Mouse (Mus musculus): Measurements from ENCODE around the gene Rab3d. TPM values are rescaled to one million over a fixed set of nuclear protein-coding genes. Genes with fewer than 3 reads are reported as not detected.
"Not testable (repeated sequence)": the region's sequence is repeated elsewhere in the genome, so short reads cannot be mapped to it uniquely, and the experiment has no call there.

The Rab3d gene
- polyA plus RNA-seq, 1 experiment = 48.9 TPM

DNA sequence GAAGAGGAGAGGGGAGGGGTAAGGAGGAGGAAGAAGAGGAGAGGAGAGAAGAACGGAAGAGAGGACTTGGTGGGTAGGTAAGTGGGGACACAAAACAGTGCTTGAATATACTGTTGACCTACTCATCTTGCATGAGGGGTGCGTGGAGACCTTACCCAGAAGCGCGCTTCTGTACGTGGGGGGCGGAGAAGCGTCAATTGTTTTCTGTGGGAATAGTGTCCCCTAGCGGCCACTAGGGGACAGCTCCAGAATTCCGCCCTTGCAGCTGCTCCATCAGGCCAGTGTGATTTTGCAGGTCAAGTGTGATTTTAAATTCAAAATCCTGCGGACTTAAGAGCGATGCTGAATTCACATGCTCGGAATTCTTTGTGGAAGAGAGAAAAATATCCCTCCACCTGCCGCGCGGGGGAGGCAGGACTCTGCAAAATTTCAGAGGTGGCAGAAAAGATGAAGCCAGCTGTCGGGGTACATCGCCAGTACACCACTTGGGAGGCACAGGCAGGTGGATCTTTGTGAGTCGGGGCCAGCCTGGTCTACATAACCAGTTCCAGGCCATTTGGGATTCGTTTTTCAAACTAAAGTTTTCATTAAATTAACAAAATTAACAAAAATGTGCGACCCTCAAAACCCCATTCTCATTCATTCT, 47.0 kb downstream of the Rab3d start:
- H3K36me3 ChIP-seq (ENCODE audit: control insufficient read depth, insufficient read depth, low read length) = no peaks in the 10 kb centered on the region
- no peaks in the 10 kb centered on the region for H3K4me1 ChIP-seq (ENCODE audit: control insufficient read depth, insufficient read depth, insufficient read length, low read length)
- H3K27me3 ChIP-seq (ENCODE audit: control insufficient read depth, insufficient read depth, low read length) = peaks cover 4% of the 10 kb centered on the region; the same call in 1 of the 2 replicates
- H3K4me3 ChIP-seq (ENCODE audit: low read depth, low read length) = no peak overlapping the region
- WGBS = 16% methylated on average over 20 of the region's 20 CpGs
- no peak overlapping the region for H3K27ac ChIP-seq (ENCODE audit: insufficient read depth, low read depth, low read length)
- no peak for TF ChIP-seq POLR2A (IDR thresholded peaks at IDR 0.05; ENCODE audit: low read depth, low read length)
- peak; percentile 94 for TF ChIP-seq CTCF (IDR thresholded peaks at IDR 0.05; ENCODE audit: extremely low read depth, insufficient read length, insufficient replicate concordance, low read depth, low read length)

- WGBS = 53% methylated on average over 7 of the region's 7 CpGs
- not testable (repeated sequence) for H3K36me3 ChIP-seq (ENCODE audit: control insufficient read depth, insufficient read depth, low read length); H3K4me1 ChIP-seq (ENCODE audit: control insufficient read depth, insufficient read depth, insufficient read length, low read length); H3K27me3 ChIP-seq (ENCODE audit: control insufficient read depth, insufficient read depth, low read length); H3K4me3 ChIP-seq (ENCODE audit: low read depth, low read length); H3K27ac ChIP-seq (ENCODE audit: insufficient read depth, low read depth, low read length)
- TF ChIP-seq CTCF (IDR thresholded peaks at IDR 0.05; ENCODE audit: extremely low read depth, insufficient read length, insufficient replicate concordance, low read depth, low read length) = peak; percentile 38; the same call in 1 of the 2 replicates
These were observed 48.7 kb downstream of the Rab3d start for GRCm38 (mm10) chr9:21869290-21869689.

- Histone ChIP-seq H3K27ac (ENCODE audit: insufficient read depth, low read depth, low read length) (no peak overlapping the region), H3K4me1 (ENCODE audit: control insufficient read depth, insufficient read depth, insufficient read length, low read length) (no peaks in the 10 kb centered on the region), H3K36me3 (ENCODE audit: control insufficient read depth, insufficient read depth, low read length) (no peaks in the 10 kb centered on the region), H3K4me3 (ENCODE audit: low read depth, low read length) (no peak overlapping the region), H3K27me3 (ENCODE audit: control insufficient read depth, insufficient read depth, low read length) (peaks cover 4% of the 10 kb centered on the region; the same call in 1 of the 2 replicates)
- TF ChIP-seq POLR2A (IDR thresholded peaks at IDR 0.05; ENCODE audit: low read depth, low read length) (no peak), CTCF (IDR thresholded peaks at IDR 0.05; ENCODE audit: extremely low read depth, insufficient read length, insufficient replicate concordance, low read depth, low read length) (no peak)
- 94% methylated on average over 3 of the region's 3 CpGs for WGBS
These were observed 50.3 kb downstream of the Rab3d start for GRCm38 (mm10) chr9:21867726-21868125.

DNA sequence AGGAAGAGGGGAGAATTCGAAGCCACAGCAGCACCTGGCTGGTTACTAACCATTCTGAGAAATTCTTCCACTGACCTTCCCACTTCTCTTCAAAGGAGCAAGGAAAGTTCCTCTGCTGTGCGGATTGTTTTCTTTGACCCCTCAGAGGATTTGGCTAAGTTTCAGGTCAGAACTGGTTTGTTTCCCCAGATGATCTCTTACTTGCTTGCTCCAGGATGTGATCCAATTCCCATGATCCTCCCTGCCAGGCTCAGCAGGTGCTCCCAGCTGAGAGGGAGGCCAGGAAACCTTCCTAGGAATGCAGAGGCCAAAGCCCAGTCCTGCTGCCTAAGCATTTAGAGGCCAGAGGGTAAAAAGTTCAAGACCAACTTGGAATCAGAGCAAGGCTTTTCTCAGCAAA, 51.4 kb downstream of the Rab3d start:
- TF ChIP-seq CTCF (IDR thresholded peaks at IDR 0.05; ENCODE audit: extremely low read depth, insufficient read length, insufficient replicate concordance, low read depth, low read length) = no peak
- TF ChIP-seq POLR2A (IDR thresholded peaks at IDR 0.05; ENCODE audit: low read depth, low read length) = no peak
- Histone ChIP-seq H3K4me1 (ENCODE audit: control insufficient read depth, insufficient read depth, insufficient read length, low read length) (no peaks in the 10 kb centered on the region), H3K27ac (ENCODE audit: insufficient read depth, low read depth, low read length) (no peak overlapping the region), H3K4me3 (ENCODE audit: low read depth, low read length) (no peak overlapping the region), H3K27me3 (ENCODE audit: control insufficient read depth, insufficient read depth, low read length) (0 out of 2 replicates have a peak, but pooled peaks cover 2% of the 10 kb centered on the region), H3K36me3 (ENCODE audit: control insufficient read depth, insufficient read depth, low read length) (no peaks in the 10 kb centered on the region)
- 26% methylated on average over 2 of the region's 2 CpGs for WGBS

DNA sequence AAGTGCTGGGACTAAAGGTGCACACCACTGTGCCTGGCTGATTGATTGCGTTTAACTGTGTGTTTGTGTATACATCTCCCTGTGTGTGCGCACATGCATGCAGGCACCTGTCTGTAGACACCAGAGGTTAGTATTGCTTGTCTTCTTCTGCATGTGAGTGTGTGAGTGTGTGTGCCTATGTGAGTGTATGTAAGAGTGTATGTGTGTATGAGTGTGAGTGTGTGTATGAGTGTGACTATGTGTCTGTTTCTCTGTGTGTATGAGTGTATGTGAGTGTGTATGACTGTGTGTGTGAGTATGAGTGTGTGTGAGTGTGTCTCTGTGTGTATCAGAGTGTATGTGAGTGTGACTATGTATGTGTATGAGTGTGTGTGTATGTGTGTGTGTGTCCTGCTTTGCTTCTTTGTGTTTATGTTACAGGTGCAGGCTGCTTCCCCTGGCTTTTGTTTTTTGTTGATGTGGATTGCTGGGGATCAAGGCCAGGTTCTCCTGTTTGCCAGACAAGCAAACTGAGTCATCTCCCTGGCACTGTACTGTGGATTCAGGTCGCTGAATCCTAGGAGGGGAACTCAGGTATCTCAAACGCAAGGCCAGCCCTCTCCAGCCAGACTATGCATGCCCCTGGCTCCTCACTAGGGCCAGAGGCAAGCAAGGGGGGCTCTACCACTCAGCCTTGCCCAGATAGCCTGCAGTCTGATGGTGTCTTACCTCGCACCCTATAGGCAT, 52.2 kb downstream of the Rab3d start:
- H3K27ac ChIP-seq (ENCODE audit: insufficient read depth, low read depth, low read length) = no peak overlapping the region
- H3K27me3 ChIP-seq (ENCODE audit: control insufficient read depth, insufficient read depth, low read length) = no peaks in the 10 kb centered on the region
- H3K4me3 ChIP-seq (ENCODE audit: low read depth, low read length) = no peak overlapping the region
- H3K4me1 ChIP-seq (ENCODE audit: control insufficient read depth, insufficient read depth, insufficient read length, low read length) = no peaks in the 10 kb centered on the region
- 80% methylated on average over 5 of the region's 5 CpGs for WGBS
- TF ChIP-seq POLR2A (IDR thresholded peaks at IDR 0.05; ENCODE audit: low read depth, low read length) (no peak), CTCF (IDR thresholded peaks at IDR 0.05; ENCODE audit: extremely low read depth, insufficient read length, insufficient replicate concordance, low read depth, low read length) (no peak)
- H3K36me3 ChIP-seq (ENCODE audit: control insufficient read depth, insufficient read depth, low read length) = no peaks in the 10 kb centered on the region

- no peaks in the 10 kb centered on the region for H3K36me3 ChIP-seq (ENCODE audit: control insufficient read depth, insufficient read depth, low read length)
- H3K27me3 ChIP-seq (ENCODE audit: control insufficient read depth, insufficient read depth, low read length) = no peaks in the 10 kb centered on the region
- peaks cover 2% of the 10 kb centered on the region; the same call in 1 of the 2 replicates for H3K4me1 ChIP-seq (ENCODE audit: control insufficient read depth, insufficient read depth, insufficient read length, low read length)
- TF ChIP-seq CTCF (IDR thresholded peaks at IDR 0.05; ENCODE audit: extremely low read depth, insufficient read length, insufficient replicate concordance, low read depth, low read length) = no peak
- TF ChIP-seq POLR2A (IDR thresholded peaks at IDR 0.05; ENCODE audit: low read depth, low read length) = no peak
- H3K27ac ChIP-seq (ENCODE audit: insufficient read depth, low read depth, low read length) = no peak overlapping the region
- H3K4me3 ChIP-seq (ENCODE audit: low read depth, low read length) = no peak overlapping the region
- WGBS = 79% methylated on average over 1 of the region's 1 CpGs
These were observed 55.8 kb downstream of the Rab3d start for GRCm38 (mm10) chr9:21862181-21862580.

DNA sequence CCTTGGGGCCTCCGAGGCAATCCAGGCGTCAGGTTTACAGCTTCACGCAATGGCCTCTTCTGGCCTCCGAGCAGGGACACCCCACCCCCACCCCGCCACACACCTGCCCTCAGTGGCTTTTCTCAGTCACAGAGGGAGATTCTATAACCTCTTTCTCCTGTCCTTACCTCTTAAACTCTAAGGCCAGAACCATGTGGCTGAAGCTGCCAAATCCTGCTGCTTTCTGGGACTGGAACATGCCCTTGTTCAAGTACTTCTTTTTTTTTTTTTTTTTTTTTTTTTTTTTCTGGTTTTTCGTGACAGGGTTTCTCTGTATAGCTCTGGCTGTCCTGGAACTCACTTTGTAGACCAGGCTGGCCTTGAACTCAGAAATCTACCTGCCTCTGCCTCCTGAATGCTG, 57.6 kb downstream of the Rab3d start:
- H3K36me3 ChIP-seq (ENCODE audit: control insufficient read depth, insufficient read depth, low read length); H3K27ac ChIP-seq (ENCODE audit: insufficient read depth, low read depth, low read length); H3K27me3 ChIP-seq (ENCODE audit: control insufficient read depth, insufficient read depth, low read length); H3K4me3 ChIP-seq (ENCODE audit: low read depth, low read length); H3K4me1 ChIP-seq (ENCODE audit: control insufficient read depth, insufficient read depth, insufficient read length, low read length): not testable (repeated sequence)
- 69% methylated on average over 6 of the region's 6 CpGs for WGBS

Data from small intestine, adult 2 months (tissue).